Mouse (Mus musculus) heart, embryonic 11.5 days (tissue): ENCODE measurements around the gene E2f6. TPM values are rescaled to one million over a fixed set of nuclear protein-coding genes. Genes with fewer than 3 reads are reported as not detected.
A peak's percentile ranks its signal among the peaks of the same experiment; 100 is the strongest.

Experiments used
- ATAC-seq: fragments of 200-750 bp; cut with Nextera tagmentation; replicated peaks from 2 replicates; pipeline ENCODE4 v1.8.0; 2017; ENCODE audit warnings: moderate library complexity; ENCODE audit not compliant: insufficient number of reproducible peaks, low FRiP score, low TSS enrichment
- H3K27ac ChIP-seq: fragments of 300-500 bp; sonication (generic); 2 replicates; pipeline ENCODE4 v1.5.1; 2014; ENCODE audit warnings: mild to moderate bottlenecking, low read depth, low read length
- H3K27me3 ChIP-seq: fragments of 300-500 bp; sonication (generic); 2 replicates; pipeline ENCODE4 v1.6.1; 2014; ENCODE audit warnings: mild to moderate bottlenecking, low read length, mixed read lengths; ENCODE audit not compliant: control insufficient read depth, insufficient read depth
- H3K36me3 ChIP-seq: fragments of 300-500 bp; sonication (generic); 2 replicates; pipeline ENCODE4 v1.6.1; 2014; ENCODE audit warnings: mild to moderate bottlenecking, low read length, moderate library complexity, mixed read lengths; ENCODE audit not compliant: control insufficient read depth, insufficient read depth
- H3K4me1 ChIP-seq: fragments of 300-500 bp; sonication (generic); 2 replicates; pipeline ENCODE4 v1.6.1; 2014; ENCODE audit warnings: low read length; ENCODE audit not compliant: control insufficient read depth, insufficient read depth
- H3K4me2 ChIP-seq: fragments of 300-500 bp; sonication (generic); 2 replicates; pipeline ENCODE4 v1.6.1; 2014; ENCODE audit warnings: mild to moderate bottlenecking, moderate library complexity
- H3K4me3 ChIP-seq: fragments of 300-500 bp; sonication (generic); 2 replicates; pipeline ENCODE4 v1.5.1; 2014; ENCODE audit warnings: low read depth, low read length
- H3K9ac ChIP-seq: fragments of 300-500 bp; sonication (generic); 2 replicates; pipeline ENCODE4 v1.6.1; 2014; ENCODE audit warnings: mild to moderate bottlenecking, low read depth, low read length, moderate library complexity
- H3K9me3 ChIP-seq: fragments of 300-500 bp; sonication (generic); replicated peaks from 2 replicates; pipeline ENCODE4 v1.6.1; 2016; ENCODE audit warnings: low read length; ENCODE audit not compliant: control insufficient read depth
- WGBS: fragments of 180-500 bp; shearing (Covaris S2); extraction: QIAGEN DNeasy Blood & Tissue Kit; methylation state at CpG from one replicate; pipeline ENCODE4 v1.1.7; 2014; ENCODE audit not compliant: insufficient replicate concordance; 5-methylcytosine and 5-hydroxymethylcytosine counted together
- polyA plus RNA-seq: library from polyadenylated mRNA; unstranded; fragments of >200 nt; fragmentation: Nextera tagmentation; extraction: Ambion mirVana; gene quantifications from 2 replicates; pipeline ENCODE4 v1.2.1, GENCODE M21; 2014

The E2f6 gene
- polyA plus RNA-seq, 1 experiment from 2014 or later: 56.0 TPM

DNA sequence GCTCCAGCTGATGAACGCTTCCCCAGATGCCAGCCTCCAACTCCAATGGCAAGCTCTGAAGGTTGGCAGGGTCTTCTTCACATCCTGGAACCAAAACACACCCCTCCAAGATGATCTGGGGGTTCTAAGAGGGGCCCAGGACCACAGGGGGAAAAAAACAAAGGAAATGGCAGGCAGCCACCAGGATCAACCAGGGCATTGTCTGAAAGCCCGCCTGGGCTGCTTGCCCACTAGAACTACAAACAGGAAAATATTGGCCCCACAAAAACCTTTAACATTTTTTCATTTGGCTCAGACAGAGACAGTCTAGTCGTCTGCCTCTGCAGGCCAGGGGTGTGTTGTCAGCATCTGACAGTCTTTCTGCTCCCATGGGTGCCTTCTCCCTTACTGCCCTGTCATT is 35.4 kb upstream of the E2f6 start:
- Histone ChIP-seq H3K4me1 (peaks cover 15% of the 10 kb centered on the region), H3K9ac (no peak overlapping the region), H3K27me3 (no peaks in the 10 kb centered on the region), H3K36me3 (no peaks in the 10 kb centered on the region), H3K4me3 (no peak overlapping the region), H3K4me2 (no peak overlapping the region), H3K9me3 (no peaks in the 10 kb centered on the region), H3K27ac (no peak overlapping the region)
- WGBS: 73% methylated on average over 3 of the region's 3 CpGs
- no peak for ATAC-seq

DNA sequence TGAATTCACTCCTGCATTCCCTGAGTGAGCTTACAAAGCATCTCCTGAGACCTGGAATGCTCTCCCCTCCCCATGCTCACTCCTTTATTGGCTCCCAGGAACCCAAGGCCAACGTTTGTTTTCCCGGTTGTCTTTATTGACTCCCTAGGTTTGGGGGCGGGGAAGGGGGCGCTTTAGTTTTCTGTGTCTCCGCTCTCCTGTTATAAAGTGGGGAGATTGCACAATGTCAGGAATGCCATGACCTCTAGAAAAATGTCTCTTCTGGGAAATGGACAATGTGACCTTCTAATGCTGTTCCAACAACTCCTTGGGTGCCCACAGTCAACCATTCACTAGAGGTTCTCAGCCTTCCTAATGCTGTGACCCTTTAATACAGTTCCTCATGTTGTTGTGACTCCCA is 32.2 kb upstream of the E2f6 start:
- 73% methylated on average over 5 of the region's 5 CpGs for WGBS
- no peak overlapping the region for H3K4me3 ChIP-seq

DNA sequence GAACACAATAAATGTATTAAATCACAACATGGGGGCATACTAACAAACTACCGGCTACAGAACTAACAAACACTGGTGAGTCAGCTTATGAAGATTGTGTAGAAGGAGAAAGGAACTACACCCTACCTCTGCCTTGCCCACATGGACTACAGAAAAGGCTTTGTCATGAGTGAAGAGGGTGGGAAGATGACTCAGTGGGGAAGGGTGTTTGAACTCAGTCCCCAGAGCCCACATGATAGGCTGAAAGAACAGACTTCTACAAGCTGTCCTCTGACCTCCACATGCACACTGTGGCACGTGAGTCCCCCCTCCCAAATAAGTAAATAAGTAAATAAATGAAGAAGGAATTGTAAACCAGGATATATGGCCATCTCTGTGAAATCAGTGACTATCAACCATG is 31.6 kb upstream of the E2f6 start:
- Histone ChIP-seq H3K27ac (no peak overlapping the region), H3K36me3 (no peaks in the 10 kb centered on the region), H3K4me2 (no peak overlapping the region), H3K4me3 (no peak overlapping the region), H3K27me3 (no peaks in the 10 kb centered on the region), H3K9me3 (no peaks in the 10 kb centered on the region), H3K9ac (no peak overlapping the region), H3K4me1 (no peaks in the 10 kb centered on the region)
- ATAC-seq: no peak
- WGBS: 74% methylated on average over 2 of the region's 2 CpGs

More for the DNA sequence above, 32.2 kb upstream of the E2f6 start:
- ATAC-seq: no peak
- Histone ChIP-seq H3K27me3 (no peaks in the 10 kb centered on the region), H3K9ac (no peak overlapping the region), H3K36me3 (no peaks in the 10 kb centered on the region), H3K4me2 (no peak overlapping the region), H3K4me1 (no peaks in the 10 kb centered on the region), H3K27ac (no peak overlapping the region), H3K9me3 (no peaks in the 10 kb centered on the region)

DNA sequence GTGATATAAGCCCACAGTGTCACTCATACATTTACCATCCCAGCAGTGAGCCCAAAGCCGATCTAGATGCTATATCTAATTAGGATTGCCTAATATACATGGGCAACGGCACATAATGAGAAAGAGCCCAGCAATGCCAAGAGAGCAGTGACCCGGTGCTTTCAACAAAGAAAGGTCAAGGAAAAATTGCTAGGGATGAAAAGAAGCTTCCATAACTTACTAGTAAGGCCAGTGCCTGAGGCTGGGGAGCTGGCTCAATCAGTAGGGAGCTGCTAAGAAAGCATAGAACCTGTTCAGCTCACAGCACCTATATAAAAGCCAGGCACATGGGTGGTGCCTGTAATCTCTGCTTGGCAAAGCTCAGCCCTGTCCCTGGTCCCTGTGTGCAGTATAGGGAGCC is 30.4 kb upstream of the E2f6 start:
- WGBS: 83% methylated on average over 3 of the region's 3 CpGs
- no peak overlapping the region for H3K9ac ChIP-seq

DNA sequence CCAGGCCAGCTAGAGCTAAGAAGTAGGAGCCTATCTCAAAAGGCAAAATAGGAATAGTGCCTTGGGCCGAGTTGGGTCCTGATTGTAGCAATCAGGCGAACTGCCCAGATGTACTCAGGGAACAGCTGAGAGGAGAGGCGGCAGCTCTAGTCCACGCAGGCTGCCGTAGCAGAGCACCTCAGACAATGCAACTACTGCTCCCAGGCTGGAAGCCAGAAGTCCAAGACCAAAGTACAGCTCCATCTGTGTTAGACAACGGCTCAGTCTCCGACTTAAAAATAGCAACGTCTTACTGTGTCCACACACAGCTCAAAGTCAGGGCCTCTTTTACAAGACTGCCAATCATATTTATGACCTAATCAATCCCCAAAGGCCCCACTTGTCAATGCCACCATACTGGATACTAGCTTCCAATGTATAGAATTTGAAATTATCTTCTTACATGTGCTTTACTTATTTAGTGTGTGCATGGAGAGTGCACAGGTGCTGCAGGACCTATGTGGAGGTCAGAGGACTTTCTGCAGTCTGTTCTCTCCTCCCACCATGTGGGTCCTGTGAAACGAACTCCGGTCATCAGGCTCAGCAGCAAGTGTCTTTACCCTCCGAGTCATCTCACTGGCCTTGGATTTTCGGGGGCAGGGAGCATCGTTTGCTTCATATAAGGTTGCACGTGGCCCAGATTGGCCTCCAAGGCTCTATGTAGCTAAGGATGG is 29.6 kb upstream of the E2f6 start:
- Histone ChIP-seq H3K4me1 (no peaks in the 10 kb centered on the region), H3K27me3 (no peaks in the 10 kb centered on the region), H3K36me3 (no peaks in the 10 kb centered on the region), H3K9me3 (no peaks in the 10 kb centered on the region), H3K27ac (no peak overlapping the region), H3K4me2 (no peak overlapping the region), H3K9ac (no peak overlapping the region), H3K4me3 (no peak overlapping the region)
- WGBS: 64% methylated on average over 14 of the region's 14 CpGs
- ATAC-seq: no peak

More for the DNA sequence above, 30.4 kb upstream of the E2f6 start:
- Histone ChIP-seq H3K4me3 (no peak overlapping the region), H3K4me1 (no peaks in the 10 kb centered on the region), H3K27me3 (no peaks in the 10 kb centered on the region), H3K27ac (no peak overlapping the region), H3K36me3 (no peaks in the 10 kb centered on the region), H3K4me2 (no peak overlapping the region), H3K9me3 (no peaks in the 10 kb centered on the region)
- ATAC-seq: no peak

DNA sequence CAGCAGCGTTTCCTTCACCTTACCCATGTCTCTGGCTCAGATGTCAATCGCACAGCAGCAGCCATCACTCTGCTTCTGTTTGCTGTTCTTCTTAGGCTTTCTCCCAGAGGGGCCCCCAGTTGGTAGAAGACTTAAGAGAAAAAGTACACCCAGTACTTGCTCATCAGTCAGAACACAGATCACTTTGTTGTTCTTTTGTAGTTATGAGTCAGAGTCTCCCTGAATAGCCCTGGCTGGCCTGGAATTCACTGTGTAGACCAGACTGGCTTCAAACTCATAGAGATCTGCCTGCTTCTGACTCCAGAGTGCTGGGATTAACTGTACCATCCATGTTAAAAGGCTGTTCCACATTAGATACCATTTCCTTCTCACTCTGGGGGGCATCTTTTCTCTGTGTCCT is 22.2 kb upstream of the E2f6 start:
- WGBS: 57% methylated on average over 2 of the region's 2 CpGs
- H3K4me2 ChIP-seq: no peak overlapping the region
- no peak for ATAC-seq
- H3K9ac ChIP-seq: no peak overlapping the region
- H3K27me3 ChIP-seq: no peaks in the 10 kb centered on the region
- no peaks in the 10 kb centered on the region for H3K9me3 ChIP-seq
- no peak overlapping the region for H3K4me3 ChIP-seq
- H3K4me1 ChIP-seq: peaks cover 7% of the 10 kb centered on the region; the same call in 1 of the 2 replicates
- H3K36me3 ChIP-seq: no peaks in the 10 kb centered on the region
- H3K27ac ChIP-seq: no peak overlapping the region

DNA sequence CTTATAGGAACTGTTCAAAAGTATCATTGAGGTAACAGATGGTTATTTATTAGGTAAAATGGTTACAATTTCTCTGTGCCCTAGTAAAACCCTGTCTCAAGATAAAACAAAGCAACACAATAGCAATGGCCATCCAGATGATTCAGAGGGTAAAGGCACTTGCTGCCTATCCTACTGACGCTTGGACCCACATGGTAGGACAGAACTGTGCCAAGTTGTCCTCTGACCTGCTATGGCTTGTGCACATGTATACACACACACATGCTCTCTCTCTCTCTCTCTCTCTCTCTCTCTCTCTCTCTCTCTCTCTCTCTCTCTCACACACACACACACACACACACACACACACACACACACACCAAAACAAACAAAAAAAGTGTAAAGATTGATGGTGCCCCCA is 21.6 kb upstream of the E2f6 start:
- H3K4me3 ChIP-seq: no peak overlapping the region
- no peak overlapping the region for H3K4me2 ChIP-seq
- no peaks in the 10 kb centered on the region for H3K27me3 ChIP-seq
- peaks cover 7% of the 10 kb centered on the region; the same call in 1 of the 2 replicates for H3K4me1 ChIP-seq
- H3K36me3 ChIP-seq: no peaks in the 10 kb centered on the region
- 56% methylated on average over 1 of the region's 1 CpGs for whole genome bisulfite sequencing
- no peak overlapping the region for H3K9ac ChIP-seq
- ATAC-seq: no peak
- H3K9me3 ChIP-seq: no peaks in the 10 kb centered on the region
- H3K27ac ChIP-seq: no peak overlapping the region

DNA sequence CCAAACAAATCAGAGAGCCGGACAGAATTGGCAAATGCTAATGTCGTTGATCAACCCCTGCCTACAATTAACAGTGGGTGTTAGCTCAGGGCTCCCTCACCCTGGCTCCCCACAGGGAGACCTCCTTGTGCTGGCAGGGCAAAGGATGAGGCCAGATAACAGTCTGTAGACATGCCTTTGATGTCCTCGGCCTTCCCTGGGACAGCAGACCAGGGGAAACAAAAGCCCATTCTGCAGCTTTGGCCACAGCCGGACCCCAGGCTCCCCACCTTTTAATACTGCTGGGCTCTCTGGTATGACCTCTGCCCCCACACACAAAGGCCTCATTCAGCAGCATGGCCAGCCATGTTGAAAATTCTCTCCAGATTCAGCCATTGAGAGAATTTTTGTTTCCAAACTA is 21.0 kb upstream of the E2f6 start:
- Histone ChIP-seq H3K27me3 (no peaks in the 10 kb centered on the region), H3K4me1 (peaks cover 7% of the 10 kb centered on the region; the same call in 1 of the 2 replicates), H3K4me2 (no peak overlapping the region), H3K9ac (no peak overlapping the region), H3K4me3 (no peak overlapping the region), H3K9me3 (no peaks in the 10 kb centered on the region), H3K27ac (no peak overlapping the region), H3K36me3 (no peaks in the 10 kb centered on the region)
- 17% methylated on average over 4 of the region's 4 CpGs for WGBS
- no peak for ATAC-seq

DNA sequence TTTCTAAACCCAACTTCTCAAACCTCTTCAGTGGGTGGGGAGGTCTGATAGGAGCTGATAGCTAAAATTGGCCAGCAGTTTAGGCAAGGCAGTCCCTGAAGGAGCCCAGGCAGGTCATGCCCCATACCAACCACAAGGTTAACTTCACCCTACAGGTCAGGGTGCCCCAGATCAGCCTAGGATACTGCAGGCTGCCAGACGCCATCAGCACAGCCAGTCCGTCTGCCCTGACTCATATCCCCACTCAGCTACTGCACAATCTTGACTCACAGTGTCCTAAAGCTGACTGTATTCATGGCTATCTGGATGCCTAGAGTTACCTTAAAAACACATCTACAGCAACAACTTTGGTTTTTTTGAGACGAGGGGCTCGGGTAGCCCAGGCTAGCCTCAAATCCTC is 20.3 kb upstream of the E2f6 start:
- WGBS: 58% methylated on average over 4 of the region's 4 CpGs
- H3K4me1 ChIP-seq: peaks cover 7% of the 10 kb centered on the region; the same call in 1 of the 2 replicates

More for the DNA sequence above, 20.3 kb upstream of the E2f6 start:
- Histone ChIP-seq H3K4me3 (no peak overlapping the region), H3K9ac (no peak overlapping the region), H3K4me2 (no peak overlapping the region), H3K36me3 (no peaks in the 10 kb centered on the region), H3K27me3 (no peaks in the 10 kb centered on the region), H3K27ac (peak overlapping the region; percentile 31; the same call in 1 of the 2 replicates), H3K9me3 (no peaks in the 10 kb centered on the region)
- no peak for ATAC-seq
